Comparison of ENCODE assay signal across 25 mouse cellular contexts in genomic region chr14:33019606-33020005, GRCm38 (mm10). TPM values are rescaled to one million over a fixed set of nuclear protein-coding genes. Genes with fewer than 3 reads are reported as not detected.
DNase-seq lines count a peak whose midpoint lies in the region; ATAC-seq and TF ChIP-seq lines count a peak whose summit lies in the region.
"Had no signal": no experiment of that assay in that cellular context is flagged by ENCODE, and none has a peak within 500 bp of the region (broad histone marks: within the 10 kb centered on the region; RNA-seq: fewer than 3 reads in every experiment).

No protein-coding gene starts in this region.

- no peak overlapping the region for H3K4me2 ChIP-seq in stomach, embryonic 16.5 days (ENCODE audit: low read depth, low read length)
- H3K4me2 ChIP-seq in stomach, postnatal 0 days (replicated peaks; ENCODE audit: low read depth), result no peak overlapping the region
- H3K4me2 ChIP-seq in embryonic facial prominence, embryonic 15.5 days (replicated peaks), result no peak overlapping the region
- H3K4me2 ChIP-seq: hindbrain, embryonic 12.5 days; neural tube, embryonic 12.5 days had no signal

- no peak overlapping the region for H3K4me3 ChIP-seq in stomach, embryonic 16.5 days (replicated peaks; ENCODE audit: low read length)
- H3K4me3 ChIP-seq in stomach, postnatal 0 days (ENCODE audit: low read depth, low read length), result no peak overlapping the region
- H3K4me3 ChIP-seq in embryonic facial prominence, embryonic 15.5 days (replicated peaks), result no peak overlapping the region
- H3K4me3 ChIP-seq: hindbrain, embryonic 12.5 days; neural tube, embryonic 12.5 days had no signal

- TF ChIP-seq EP300 in stomach, postnatal 0 days (optimal IDR thresholded peaks at IDR 0.05), result no peak

- WGBS in stomach, embryonic 16.5 days, result 51% methylated on average over 5 of the region's 5 CpGs
- 48% methylated on average over 5 of the region's 5 CpGs for WGBS in stomach, postnatal 0 days
- 42% methylated on average over 5 of the region's 5 CpGs for WGBS in embryonic facial prominence, embryonic 15.5 days

- DNase-seq in heart, postnatal 10 days, result peak; percentile 42 to 43
- DNase-seq in heart, adult 11 months, result no peak
- DNase-seq in stomach, postnatal 0 days (ENCODE audit: low spot score), result no peak
- peak; percentile 66 for DNase-seq in skeletal muscle tissue, adult 2 months (ENCODE audit: low read depth, low spot score)
- no peak for DNase-seq in natural killer cell, adult 2 months (ENCODE audit: low spot score in 2 of 2)
- DNase-seq: adrenal gland, postnatal 14 days; cerebellum, adult 9-10 months; kidney, adult 11 months; layer of hippocampus, adult 9-11 months; lung, postnatal 4 days; midbrain, embryonic 14.5 days; retina, postnatal 1 day; right cerebral cortex, postnatal 25 days; thymus, postnatal 36 days had no signal

- H3K9ac ChIP-seq in stomach, embryonic 16.5 days (ENCODE audit: low read length), result no peak overlapping the region
- no peak overlapping the region for H3K9ac ChIP-seq in stomach, postnatal 0 days (ENCODE audit: low read length)
- no peak overlapping the region for H3K9ac ChIP-seq in embryonic facial prominence, embryonic 15.5 days
- H3K9ac ChIP-seq: hindbrain, embryonic 12.5 days; neural tube, embryonic 12.5 days had no signal

- intact Hi-C loops in heart, postnatal 10 days (cut with DNase I), result loop anchor here (10.0 kb wide), 1 partner anchor 485 kb away; no protein-coding TSS in a partner anchor

- no peaks in the 10 kb centered on the region for H3K27me3 ChIP-seq in stomach, embryonic 16.5 days (ENCODE audit: control insufficient read depth, insufficient read depth, low read length)
- H3K27me3 ChIP-seq in stomach, postnatal 0 days (ENCODE audit: control insufficient read depth, insufficient read depth, low read length), result no peaks in the 10 kb centered on the region
- H3K27me3 ChIP-seq in embryonic facial prominence, embryonic 15.5 days, result no peaks in the 10 kb centered on the region
- H3K27me3 ChIP-seq: hindbrain, embryonic 12.5 days; neural tube, embryonic 12.5 days had no signal

- H3K36me3 ChIP-seq in stomach, embryonic 16.5 days (ENCODE audit: control insufficient read depth, insufficient read depth, low read length), result no peaks in the 10 kb centered on the region
- no peaks in the 10 kb centered on the region for H3K36me3 ChIP-seq in stomach, postnatal 0 days (ENCODE audit: control insufficient read depth, insufficient read depth, low read length)
- H3K36me3 ChIP-seq in embryonic facial prominence, embryonic 15.5 days, result no peaks in the 10 kb centered on the region
- H3K36me3 ChIP-seq: hindbrain, embryonic 12.5 days; neural tube, embryonic 12.5 days had no signal

- no peaks in the 10 kb centered on the region for H3K9me3 ChIP-seq in stomach, embryonic 16.5 days (replicated peaks; ENCODE audit: control insufficient read depth, low read length)
- no peaks in the 10 kb centered on the region for H3K9me3 ChIP-seq in stomach, postnatal 0 days (ENCODE audit: control insufficient read depth, low read length)
- H3K9me3 ChIP-seq in embryonic facial prominence, embryonic 15.5 days (replicated peaks), result no peaks in the 10 kb centered on the region
- H3K9me3 ChIP-seq: hindbrain, embryonic 12.5 days; neural tube, embryonic 12.5 days had no signal

- no peak overlapping the region for H3K27ac ChIP-seq in stomach, embryonic 16.5 days (ENCODE audit: low read length)
- no peak overlapping the region for H3K27ac ChIP-seq in stomach, postnatal 0 days (replicated peaks)
- H3K27ac ChIP-seq in embryonic facial prominence, embryonic 15.5 days (replicated peaks), result peak overlapping the region; percentile 70; the same call in 1 of the 2 replicates
- H3K27ac ChIP-seq: hindbrain, embryonic 12.5 days; kidney, postnatal 0 days; neural tube, embryonic 12.5 days had no signal

- ATAC-seq in stomach, embryonic 16.5 days (ENCODE audit: insufficient read depth, low FRiP score), result peak; percentile 69; the same call in 1 of the 2 replicates
- ATAC-seq in stomach, postnatal 0 days (ENCODE audit: low FRiP score, low TSS enrichment), result no peak
- no peak for ATAC-seq in embryonic facial prominence, embryonic 15.5 days (ENCODE audit: insufficient number of reproducible peaks, low FRiP score, low TSS enrichment, low read depth)
- ATAC-seq: forebrain, embryonic 14.5 days had no signal

- no peak for TF ChIP-seq CTCF in stomach, postnatal 0 days (IDR thresholded peaks at IDR 0.05; ENCODE audit: low read depth)

- 0 out of 2 replicates have a peak, but pooled peaks cover 3% of the 10 kb centered on the region for H3K4me1 ChIP-seq in stomach, embryonic 16.5 days (ENCODE audit: control insufficient read depth, insufficient read depth, low read length)
- no peaks in the 10 kb centered on the region for H3K4me1 ChIP-seq in stomach, postnatal 0 days (replicated peaks; ENCODE audit: control insufficient read depth, insufficient read depth)
- H3K4me1 ChIP-seq in embryonic facial prominence, embryonic 15.5 days, result peaks cover 8% of the 10 kb centered on the region
- H3K4me1 ChIP-seq: hindbrain, embryonic 12.5 days; neural tube, embryonic 12.5 days had no signal

RNA-seq across cellular contexts. Expression of gene Lrrc18, which starts 28.4 kb away (rescaled TPM):
- under 1 TPM; 0.35 to 0.45 TPM for total RNA-seq in heart, postnatal 10 days (2021)
- 0.16 and 0.30 TPM in 2 replicates for polyA plus RNA-seq in stomach, embryonic 16.5 days (2015; fragmentation: Nextera tagmentation; extraction: Ambion mirVana)
- polyA plus RNA-seq in stomach, postnatal 0 days (2015; fragmentation: Nextera tagmentation; extraction: Ambion mirVana), result 0.15 and 0.17 TPM in 2 replicates
- polyA plus RNA-seq in embryonic facial prominence, embryonic 15.5 days (2015; fragmentation: Nextera tagmentation; extraction: Ambion mirVana), result 1.2 and 1.4 TPM in 2 replicates
- total RNA-seq: gastrocnemius, postnatal 36 days; megakaryocyte-erythroid progenitor cell, adult 5-6 weeks; MEL had no signal
- polyA plus RNA-seq: C2C12; spleen, adult 2 months had no signal

Comparison
In these comparisons a context has a peak if more than half of its experiments do, and no peak if none do; other contexts are left out.
1. DNase-seq: peak in heart, postnatal 10 days (2 of 2) and skeletal muscle tissue, adult 2 months (single experiment); none in heart, adult 11 months (single experiment), stomach, postnatal 0 days (single experiment) and natural killer cell, adult 2 months (0 of 2).